Mouse (Mus musculus) forebrain, embryonic 16.5 days (tissue): ENCODE data around the gene 1700001O22Rik. TPM values are rescaled to one million over a fixed set of nuclear protein-coding genes. Genes with fewer than 3 reads are reported as not detected.
A peak's percentile ranks its signal among the peaks of the same experiment; 100 is the strongest.

Experiments used
- ATAC-seq: fragments of 200-750 bp; cut with Nextera tagmentation; 2 replicates; pipeline ENCODE4 v1.8.0; 2017; ENCODE audit warnings: mild to moderate bottlenecking, moderate library complexity
- H3K27ac ChIP-seq: fragments of 300-500 bp; sonication (generic); 2 replicates; pipeline ENCODE4 v1.5.1; 2014; ENCODE audit warnings: low read length, control low read depth
- H3K27me3 ChIP-seq: fragments of 300-500 bp; sonication (generic); replicated peaks from 2 replicates; pipeline ENCODE4 v1.6.1; 2014; ENCODE audit warnings: low read length; ENCODE audit not compliant: control insufficient read depth, insufficient read depth
- H3K36me3 ChIP-seq: fragments of 300-500 bp; sonication (generic); 2 replicates; pipeline ENCODE4 v1.6.1; 2014; ENCODE audit not compliant: control insufficient read depth, insufficient read depth
- H3K4me1 ChIP-seq: fragments of 300-500 bp; sonication (generic); replicated peaks from 2 replicates; pipeline ENCODE4 v1.6.1; 2014; ENCODE audit warnings: low read length; ENCODE audit not compliant: control insufficient read depth, insufficient read depth
- H3K4me2 ChIP-seq: fragments of 300-500 bp; sonication (generic); 2 replicates; pipeline ENCODE4 v1.6.1; 2014; ENCODE audit warnings: mild to moderate bottlenecking, low read length, control low read depth
- H3K4me3 ChIP-seq: fragments of 300-500 bp; sonication (generic); replicated peaks from 2 replicates; pipeline ENCODE4 v1.5.1; 2014; ENCODE audit warnings: mild to moderate bottlenecking, low read length, control low read depth
- H3K9ac ChIP-seq: fragments of 300-500 bp; sonication (generic); replicated peaks from 2 replicates; pipeline ENCODE4 v1.6.1; 2014; ENCODE audit warnings: low read depth, low read length, control low read depth
- H3K9me3 ChIP-seq: fragments of 300-500 bp; sonication (generic); 2 replicates; pipeline ENCODE4 v1.6.1; 2016; ENCODE audit warnings: low read length; ENCODE audit not compliant: control insufficient read depth
- WGBS: fragments of 180-500 bp; shearing (Covaris S2); extraction: QIAGEN DNeasy Blood & Tissue Kit; methylation state at CpG from one replicate; pipeline ENCODE4 v1.1.7; 2014; 5-methylcytosine and 5-hydroxymethylcytosine counted together
- polyA plus RNA-seq: library from polyadenylated mRNA; unstranded; fragments of >200 nt; fragmentation: Nextera tagmentation; extraction: Ambion mirVana; gene quantifications from 2 replicates; pipeline ENCODE4 v1.2.1, GENCODE M21; 2015

The 1700001O22Rik gene
- polyA plus RNA-seq, 1 experiment from 2014 or later, result 2.1 TPM

DNA sequence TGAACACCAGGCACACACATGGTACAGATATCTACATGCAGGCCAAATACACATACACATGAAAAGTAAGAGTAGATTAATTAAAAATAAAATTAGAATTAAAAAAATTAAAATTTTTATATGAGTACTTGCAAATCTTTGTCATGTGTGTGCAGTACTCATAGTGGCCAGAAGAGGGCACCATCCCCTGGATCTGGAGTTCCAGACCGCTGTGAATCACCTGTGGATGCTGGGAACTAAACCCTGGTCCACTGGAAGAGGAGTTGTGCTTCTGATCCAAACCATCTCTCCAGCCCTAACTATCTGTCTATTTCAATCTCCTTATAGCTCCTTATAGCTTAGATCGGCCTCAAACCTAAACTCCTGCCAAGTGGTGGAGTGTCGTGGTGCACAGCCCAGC is 17.6 kb upstream of the 1700001O22Rik start:
- 0 out of 2 replicates have a peak, but pooled peaks cover 7% of the 10 kb centered on the region for H3K4me1 ChIP-seq
- H3K9me3 ChIP-seq, result 0 out of 2 replicates have a peak, but pooled peaks cover 2% of the 10 kb centered on the region
- no peak overlapping the region for H3K27ac ChIP-seq
- no peak overlapping the region for H3K9ac ChIP-seq
- peaks cover 43% of the 10 kb centered on the region for H3K36me3 ChIP-seq
- ATAC-seq, result no peak
- no peaks in the 10 kb centered on the region for H3K27me3 ChIP-seq
- H3K4me3 ChIP-seq, result no peak overlapping the region
- WGBS, result 96% methylated on average over 3 of the region's 3 CpGs
- no peak overlapping the region for H3K4me2 ChIP-seq

DNA sequence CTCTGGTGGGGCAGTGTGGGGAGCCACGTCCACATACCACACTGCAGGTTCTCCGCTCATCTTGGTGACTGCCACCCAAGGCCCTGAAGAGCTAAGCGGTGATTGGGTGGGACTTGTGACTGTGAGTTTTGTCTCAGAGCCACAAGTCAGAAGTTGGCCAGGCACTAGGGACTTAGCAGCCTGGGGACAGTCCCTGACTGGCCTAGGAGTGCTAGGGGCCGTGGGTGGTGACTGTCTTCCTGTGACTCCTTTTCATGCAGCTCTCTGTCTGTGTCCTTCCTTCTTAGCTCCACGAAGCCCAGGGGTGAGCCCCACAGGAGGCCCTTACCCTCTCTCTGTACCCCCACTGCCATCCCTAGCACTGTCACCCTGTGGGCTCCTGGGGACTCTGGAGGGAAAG is 16.4 kb upstream of the 1700001O22Rik start:
- Histone ChIP-seq H3K36me3 (peaks cover 42% of the 10 kb centered on the region), H3K4me3 (no peak overlapping the region), H3K9me3 (0 out of 2 replicates have a peak, but pooled peaks cover 2% of the 10 kb centered on the region), H3K27me3 (no peaks in the 10 kb centered on the region), H3K27ac (no peak overlapping the region), H3K9ac (no peak overlapping the region), H3K4me1 (0 out of 2 replicates have a peak, but pooled peaks cover 7% of the 10 kb centered on the region), H3K4me2 (no peak overlapping the region)
- 93% methylated on average over 5 of the region's 5 CpGs for WGBS
- ATAC-seq, result no peak

- ATAC-seq, result no peak
- H3K4me3 ChIP-seq, result no peak overlapping the region
- H3K4me1 ChIP-seq, result no peaks in the 10 kb centered on the region
- H3K9me3 ChIP-seq, result 0 out of 2 replicates have a peak, but pooled peaks cover 2% of the 10 kb centered on the region
- no peak overlapping the region for H3K27ac ChIP-seq
- WGBS, result 85% methylated on average over 1 of the region's 1 CpGs
- no peak overlapping the region for H3K9ac ChIP-seq
- H3K4me2 ChIP-seq, result no peak overlapping the region
- H3K27me3 ChIP-seq, result no peaks in the 10 kb centered on the region
- peaks cover 26% of the 10 kb centered on the region for H3K36me3 ChIP-seq
Observed at GRCm38 (mm10) chr2:30816383-30816782, 12.9 kb upstream of the 1700001O22Rik start.

DNA sequence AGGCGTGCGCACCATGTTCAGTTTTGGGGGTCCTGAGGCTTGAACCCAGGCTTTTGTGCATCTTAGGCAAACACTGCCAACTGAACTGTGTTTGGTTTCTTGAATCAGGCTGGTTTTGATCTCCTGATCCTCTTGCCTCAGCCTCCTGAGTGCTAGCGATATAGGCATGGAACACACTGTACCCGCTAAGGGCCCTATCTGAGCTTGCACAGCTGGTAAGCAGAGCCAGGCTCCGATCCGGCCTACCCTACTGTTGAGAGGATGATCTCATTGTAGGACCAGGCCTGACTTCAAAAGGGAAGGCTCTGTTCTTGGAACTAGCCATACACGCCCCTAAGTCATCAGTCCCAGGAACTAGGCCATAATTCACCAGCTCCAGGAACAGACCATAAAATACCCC is 7.1 kb upstream of the 1700001O22Rik start:
- H3K9me3 ChIP-seq, result no peaks in the 10 kb centered on the region
- 88% methylated on average over 7 of the region's 7 CpGs for WGBS
- no peak overlapping the region for H3K9ac ChIP-seq
- no peak for ATAC-seq
- H3K27me3 ChIP-seq, result no peaks in the 10 kb centered on the region
- peaks cover 8% of the 10 kb centered on the region for H3K36me3 ChIP-seq
- H3K4me2 ChIP-seq, result no peak overlapping the region
- peaks cover 28% of the 10 kb centered on the region for H3K4me1 ChIP-seq
- H3K27ac ChIP-seq, result no peak overlapping the region
- H3K4me3 ChIP-seq, result no peak overlapping the region

DNA sequence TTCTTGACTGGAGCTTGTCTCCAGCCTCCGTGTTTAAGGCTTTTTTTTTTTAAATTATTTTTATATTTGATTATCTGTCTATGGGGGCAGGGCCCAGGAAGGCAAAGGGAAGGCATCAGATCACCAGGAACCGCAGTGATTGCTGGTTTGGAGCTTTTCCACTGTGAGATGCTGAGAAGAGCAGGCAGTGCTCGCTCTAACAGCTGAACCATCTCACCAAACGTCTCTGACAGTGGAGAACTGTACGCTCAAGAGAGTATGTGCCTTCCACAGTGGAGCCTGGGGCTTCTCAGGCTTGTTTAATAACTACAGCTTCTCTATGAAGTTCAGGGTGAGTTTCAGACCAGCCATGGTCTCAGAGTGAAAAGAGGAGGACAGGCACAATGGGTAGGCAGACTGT is 6.0 kb upstream of the 1700001O22Rik start:
- H3K9ac ChIP-seq, result peak overlapping the region; percentile 23; the same call in 1 of the 2 replicates
- no peak for ATAC-seq
- H3K27me3 ChIP-seq, result no peaks in the 10 kb centered on the region
- peak overlapping the region; percentile 37 for H3K4me2 ChIP-seq
- H3K4me1 ChIP-seq, result peaks cover 28% of the 10 kb centered on the region
- peaks cover 3% of the 10 kb centered on the region; the same call in 1 of the 2 replicates for H3K36me3 ChIP-seq
- 82% methylated on average over 5 of the region's 5 CpGs for WGBS
- H3K27ac ChIP-seq, result no peak overlapping the region
- 0 out of 2 replicates have a peak overlapping the region, but pooled peaks have one; percentile 13 for H3K4me3 ChIP-seq
- no peaks in the 10 kb centered on the region for H3K9me3 ChIP-seq

DNA sequence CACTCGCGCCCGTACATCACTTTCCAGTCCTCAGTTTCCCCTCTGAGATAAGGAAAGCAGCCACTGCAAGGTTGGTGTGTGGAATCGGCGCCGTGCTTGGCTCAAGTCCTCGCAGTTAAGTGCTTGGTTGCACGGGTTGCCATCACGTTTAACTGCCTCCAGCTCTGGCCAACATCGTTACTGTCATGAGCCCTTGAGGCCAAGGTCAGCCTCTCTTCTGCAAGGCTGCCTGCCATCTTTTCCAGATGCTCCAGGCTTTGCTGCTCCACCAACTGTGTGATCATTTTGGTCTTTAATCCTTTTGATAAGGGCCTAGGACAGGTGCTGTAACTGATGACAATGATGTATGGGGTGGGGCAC is 4.8 kb upstream of the 1700001O22Rik start:
- Histone ChIP-seq H3K4me1 (peaks cover 28% of the 10 kb centered on the region), H3K9ac (peak overlapping the region; percentile 85), H3K27me3 (no peaks in the 10 kb centered on the region), H3K4me2 (peak overlapping the region; percentile 94), H3K27ac (peak overlapping the region; percentile 69), H3K4me3 (peak overlapping the region; percentile 79), H3K9me3 (no peaks in the 10 kb centered on the region), H3K36me3 (peaks cover 3% of the 10 kb centered on the region; the same call in 1 of the 2 replicates)
- no peak; the same call in 1 of the 2 replicates for ATAC-seq
- WGBS, result 5% methylated on average over 10 of the region's 10 CpGs

GRCm38 (mm10) chr2:30807648-30808295 is 4.3 kb upstream of the 1700001O22Rik start, which contains the start of gene Ntmt1:
TSS of gene Ntmt1 (plus strand) at chr2:30807826.
- Histone ChIP-seq H3K27ac (peak within 1 kb of the TSS; percentile 74), H3K4me3 (peak within 1 kb of the TSS; percentile 79), H3K4me1 (peaks cover 28% of the 10 kb centered on the region), H3K27me3 (no peaks in the 10 kb centered on the region), H3K4me2 (peak within 1 kb of the TSS; percentile 94), H3K9me3 (no peaks in the 10 kb centered on the region), H3K9ac (peak within 1 kb of the TSS; percentile 85), H3K36me3 (0 out of 2 replicates have a peak, but pooled peaks cover 3% of the 10 kb centered on the region)
- ATAC-seq, result peak; percentile 97
- 1% methylated on average over 44 of the region's 44 CpGs for WGBS

DNA sequence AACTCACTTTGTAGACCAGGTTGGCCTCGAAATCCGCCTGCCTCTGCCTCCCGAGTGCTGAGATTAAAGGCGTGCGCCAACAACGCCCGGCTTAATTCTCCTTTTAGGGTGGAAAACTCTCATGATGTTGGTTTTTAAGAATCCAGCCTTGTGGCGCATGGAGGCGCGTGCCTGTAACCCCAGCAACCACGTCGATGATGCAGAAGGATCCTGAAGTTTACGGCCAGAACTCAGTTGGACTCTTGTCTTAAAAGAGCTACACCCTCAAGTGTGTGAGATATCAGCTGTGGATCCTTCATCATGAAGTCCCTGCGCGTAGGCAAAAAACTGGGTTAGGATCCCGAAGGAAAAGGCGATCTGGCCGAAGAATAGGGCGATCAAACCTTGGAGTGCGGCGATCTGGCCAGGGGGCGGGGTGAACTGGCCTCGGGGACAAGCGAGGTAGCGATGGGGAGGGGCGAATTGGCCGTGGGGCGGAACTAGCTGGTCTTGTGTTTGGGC is 3.7 kb upstream of the 1700001O22Rik start:
- H3K36me3 ChIP-seq, result 0 out of 2 replicates have a peak, but pooled peaks cover under 1% of the 10 kb centered on the region
- H3K4me3 ChIP-seq, result peak overlapping the region; percentile 79
- ATAC-seq, result peak; percentile 41
- 6% methylated on average over 28 of the region's 28 CpGs for WGBS
- peak overlapping the region; percentile 74; the same call in 1 of the 2 replicates for H3K27ac ChIP-seq
- H3K9me3 ChIP-seq, result no peaks in the 10 kb centered on the region
- H3K4me1 ChIP-seq, result peaks cover 28% of the 10 kb centered on the region
- H3K9ac ChIP-seq, result peak overlapping the region; percentile 85
- no peaks in the 10 kb centered on the region for H3K27me3 ChIP-seq
- peak overlapping the region; percentile 94 for H3K4me2 ChIP-seq

DNA sequence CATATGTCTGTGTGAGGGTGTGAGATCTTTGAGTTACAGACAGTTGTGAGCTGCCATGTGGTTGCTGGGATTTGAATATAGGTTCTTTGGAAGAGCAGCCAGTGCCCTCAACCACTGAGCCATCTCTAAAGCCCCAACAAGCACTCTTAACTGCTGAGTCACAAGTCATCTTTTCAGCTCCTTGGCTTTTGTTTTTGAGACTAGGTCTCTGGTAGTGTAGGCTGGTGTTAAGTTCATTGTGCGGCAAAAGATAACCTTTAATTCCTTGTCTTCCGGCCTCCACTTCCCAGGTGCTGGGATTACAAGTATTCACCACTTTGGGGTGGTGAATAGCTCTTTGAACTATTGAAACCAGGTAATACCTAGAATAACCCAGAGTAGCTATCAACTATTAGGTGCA is 2.5 kb upstream of the 1700001O22Rik start:
- WGBS, result 92% methylated on average over 2 of the region's 2 CpGs
- no peak overlapping the region for H3K27ac ChIP-seq
- H3K36me3 ChIP-seq, result no peaks in the 10 kb centered on the region
- H3K4me1 ChIP-seq, result peaks cover 38% of the 10 kb centered on the region
- no peaks in the 10 kb centered on the region for H3K27me3 ChIP-seq
- H3K4me3 ChIP-seq, result no peak overlapping the region
- no peak overlapping the region for H3K4me2 ChIP-seq
- no peak for ATAC-seq
- no peaks in the 10 kb centered on the region for H3K9me3 ChIP-seq
- H3K9ac ChIP-seq, result no peak overlapping the region
